ENCODE assay signal across 26 mouse cellular contexts in the genomic region with DNA sequence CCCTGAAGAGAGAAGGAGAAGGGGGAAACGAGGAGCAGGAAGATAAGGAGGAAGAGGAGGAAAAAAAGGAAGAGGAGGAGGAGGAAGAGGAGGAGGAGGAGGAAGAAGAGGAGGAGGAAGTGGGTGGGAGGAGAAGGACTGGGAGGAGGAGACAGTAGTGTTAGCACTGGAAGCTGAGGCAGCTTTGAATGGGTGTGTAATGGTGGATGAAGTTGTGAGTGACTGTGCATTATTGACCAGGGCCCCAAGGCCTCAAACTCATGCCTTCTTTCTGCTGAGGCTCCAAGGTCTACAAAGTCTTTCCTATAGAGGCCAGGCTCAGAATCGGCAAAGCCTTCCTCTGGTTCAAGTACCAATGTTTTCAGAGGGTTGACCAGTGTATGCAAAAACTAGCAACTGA. TPM values are rescaled to one million over a fixed set of nuclear protein-coding genes. Genes with fewer than 3 reads are reported as not detected.
DNase-seq lines count a peak whose midpoint lies in the region; ATAC-seq and TF ChIP-seq lines count a peak whose summit lies in the region.
"Had no signal": no experiment of that assay in that cellular context is flagged by ENCODE, and none has a peak within 500 bp of the region (broad histone marks: within the 10 kb centered on the region; RNA-seq: fewer than 3 reads in every experiment).

No protein-coding gene starts in this region.

- 75% methylated on average over 2 of the region's 2 CpGs for WGBS in thymus, adult 2 months
- 51% methylated on average over 2 of the region's 2 CpGs for WGBS in liver, embryonic 15.5 days (ENCODE audit: insufficient replicate concordance)
- WGBS in heart, embryonic 11.5 days (ENCODE audit: insufficient replicate concordance), result 66% methylated on average over 2 of the region's 2 CpGs

- no peak for TF ChIP-seq POLR2A in thymus, adult 2 months (IDR thresholded peaks at IDR 0.05; ENCODE audit: control insufficient read depth, extremely low read depth, insufficient read depth, low read length, poor library complexity)

- peak overlapping the region; percentile 51; the same call in 1 of the 2 replicates for H3K27ac ChIP-seq in thymus, adult 2 months (ENCODE audit: control insufficient read depth, insufficient read depth, low read length)
- H3K27ac ChIP-seq in liver, embryonic 15.5 days (replicated peaks), result peak overlapping the region; percentile 93
- H3K27ac ChIP-seq in heart, embryonic 11.5 days (ENCODE audit: low read depth, low read length), result no peak overlapping the region; the same call in 1 of the 2 replicates
- H3K27ac ChIP-seq: embryonic facial prominence, embryonic 12.5 days; forebrain, embryonic 13.5 days; heart, embryonic 13.5 days; hindbrain, embryonic 15.5 days had no signal

- no peaks in the 10 kb centered on the region for H3K27me3 ChIP-seq in thymus, adult 2 months (ENCODE audit: control insufficient read depth, insufficient read depth, low read length)
- peaks cover under 1% of the 10 kb centered on the region; the same call in 1 of the 2 replicates for H3K27me3 ChIP-seq in liver, embryonic 15.5 days
- no peaks in the 10 kb centered on the region for H3K27me3 ChIP-seq in heart, embryonic 11.5 days (ENCODE audit: control insufficient read depth, insufficient read depth, low read length)
- H3K27me3 ChIP-seq: embryonic facial prominence, embryonic 12.5 days; forebrain, embryonic 13.5 days; heart, embryonic 13.5 days; hindbrain, embryonic 15.5 days had no signal

- H3K36me3 ChIP-seq in thymus, adult 2 months (ENCODE audit: control insufficient read depth, insufficient read depth, low read length), result no peaks in the 10 kb centered on the region
- H3K36me3 ChIP-seq in liver, embryonic 15.5 days (replicated peaks), result no peaks in the 10 kb centered on the region
- no peaks in the 10 kb centered on the region for H3K36me3 ChIP-seq in heart, embryonic 11.5 days (ENCODE audit: control insufficient read depth, insufficient read depth, low read length)
- H3K36me3 ChIP-seq: embryonic facial prominence, embryonic 12.5 days; heart, embryonic 13.5 days; hindbrain, embryonic 15.5 days had no signal

- no peak overlapping the region for H3K4me3 ChIP-seq in thymus, adult 2 months (ENCODE audit: control insufficient read depth, insufficient read depth, low read length)
- H3K4me3 ChIP-seq in liver, embryonic 15.5 days (replicated peaks), result no peak overlapping the region
- no peak overlapping the region for H3K4me3 ChIP-seq in heart, embryonic 11.5 days (ENCODE audit: low read depth, low read length)
- H3K4me3 ChIP-seq: embryonic facial prominence, embryonic 12.5 days; forebrain, embryonic 13.5 days; heart, embryonic 13.5 days; hindbrain, embryonic 15.5 days had no signal

- peaks cover 20% of the 10 kb centered on the region for H3K4me1 ChIP-seq in thymus, adult 2 months (replicated peaks; ENCODE audit: control insufficient read depth, insufficient read depth, low read length)
- peaks cover 44% of the 10 kb centered on the region for H3K4me1 ChIP-seq in liver, embryonic 15.5 days (replicated peaks)
- no peaks in the 10 kb centered on the region for H3K4me1 ChIP-seq in heart, embryonic 11.5 days (ENCODE audit: control insufficient read depth, insufficient read depth, low read length)
- H3K4me1 ChIP-seq: embryonic facial prominence, embryonic 12.5 days; forebrain, embryonic 13.5 days; hindbrain, embryonic 15.5 days had no signal

- H3K4me2 ChIP-seq in liver, embryonic 15.5 days, result no peak overlapping the region
- H3K4me2 ChIP-seq in heart, embryonic 11.5 days, result no peak overlapping the region
- H3K4me2 ChIP-seq: embryonic facial prominence, embryonic 12.5 days; forebrain, embryonic 13.5 days; heart, embryonic 13.5 days; hindbrain, embryonic 15.5 days had no signal

- no peak for DNase-seq in thymus, adult 2 months
- DNase-seq in thymus, postnatal 25 days, result no peak
- no peak for DNase-seq in testis, postnatal 14 days (ENCODE audit: low spot score)
- no peak for DNase-seq in layer of hippocampus, postnatal 25 days (ENCODE audit: extremely low spot score in 1 of 2, low spot score in 1 of 2)
- no peak for DNase-seq in gastrocnemius, adult 8-10 months (ENCODE audit: low spot score in 2 of 2)
- DNase-seq: adrenal gland, adult 8-10 months; cerebellum, adult 11 months; cerebellum, adult 8-10 months; cerebellum, postnatal 14 days; forebrain, postnatal 0 days; gastrocnemius, postnatal 25 days; heart, postnatal 36 days had no signal

- H3K9me3 ChIP-seq in liver, embryonic 15.5 days (replicated peaks), result no peaks in the 10 kb centered on the region
- H3K9me3 ChIP-seq in heart, embryonic 11.5 days (replicated peaks; ENCODE audit: control insufficient read depth, low read length), result no peaks in the 10 kb centered on the region
- H3K9me3 ChIP-seq: embryonic facial prominence, embryonic 12.5 days; forebrain, embryonic 13.5 days; heart, embryonic 13.5 days; hindbrain, embryonic 15.5 days had no signal

- peak; percentile 50; the same call in 1 of the 2 replicates for ATAC-seq in erythroid progenitor cell, adult 5-6 weeks (replicated peaks; ENCODE audit: low FRiP score, poor library complexity, severe bottlenecking)
- ATAC-seq in liver, embryonic 15.5 days (ENCODE audit: insufficient read depth), result peak; percentile 67
- no peak for ATAC-seq in heart, embryonic 11.5 days (replicated peaks; ENCODE audit: insufficient number of reproducible peaks, low FRiP score, low TSS enrichment)
- ATAC-seq: forebrain, embryonic 13.5 days; forebrain, postnatal 0 days; inflammation-experienced regulatory T-cells, adult 6 months had no signal

- H3K9ac ChIP-seq in liver, embryonic 15.5 days, result no peak overlapping the region
- H3K9ac ChIP-seq in heart, embryonic 11.5 days (ENCODE audit: low read depth, low read length), result no peak overlapping the region
- H3K9ac ChIP-seq: embryonic facial prominence, embryonic 12.5 days; forebrain, embryonic 13.5 days; forebrain, postnatal 0 days; heart, embryonic 13.5 days; hindbrain, embryonic 15.5 days had no signal

- no peak for TF ChIP-seq CTCF in thymus, adult 2 months (IDR thresholded peaks at IDR 0.05; ENCODE audit: borderline replicate concordance, control insufficient read depth, extremely low read depth, insufficient read depth, low read length, poor library complexity)

RNA-seq across cellular contexts. Expression of gene Syt8, which starts 12.8 kb away (rescaled TPM):
- 2.2 and 5.2 TPM in 2 replicates for polyA plus RNA-seq in thymus, adult 2 months (2012; rRNA removed)
- not detected in 2 replicates for total RNA-seq in erythroid progenitor cell, adult 5-6 weeks (2015; ENCODE audit: low replicate concordance)
- not detected in 2 replicates for total RNA-seq in erythroid progenitor cell, adult 5-6 weeks (2017; ENCODE audit: low replicate concordance)
- 0.13 TPM in 1 of 2 replicates, not detected in the other for polyA plus RNA-seq in liver, embryonic 15.5 days (2015; fragmentation: Nextera tagmentation; extraction: Ambion mirVana)
- not detected for total RNA-seq in layer of hippocampus, postnatal 25 days (2021)
- polyA plus RNA-seq in heart, embryonic 11.5 days (2014; fragmentation: Nextera tagmentation; extraction: Ambion mirVana), result 0.26 and 0.31 TPM in 2 replicates
- total RNA-seq in gastrocnemius, adult 8-10 months (2022), result not detected
- total RNA-seq: common myeloid progenitor, adult 5-6 weeks; forebrain, postnatal 0 days; gastrocnemius, adult 18-20 months; gastrocnemius, postnatal 25 days; granulocyte monocyte progenitor cell, adult 5-6 weeks; heart, postnatal 36 days had no signal
- polyA plus RNA-seq: forebrain, embryonic 13.5 days; forebrain, postnatal 0 days; heart, postnatal 0 days; hindbrain, embryonic 11.5 days; hindbrain, embryonic 15.5 days; inflammation-experienced regulatory T-cells, adult 6 months had no signal

RNA-seq across cellular contexts. Expression of gene Tnni2, which starts 19.8 kb away (rescaled TPM):
- polyA plus RNA-seq in thymus, adult 2 months (2012; rRNA removed), result 3.2 and 4.3 TPM in 2 replicates
- not detected in 2 replicates for total RNA-seq in erythroid progenitor cell, adult 5-6 weeks (2015; ENCODE audit: low replicate concordance)
- total RNA-seq in erythroid progenitor cell, adult 5-6 weeks (2017; ENCODE audit: low replicate concordance), result not detected in 2 replicates
- polyA plus RNA-seq in liver, embryonic 15.5 days (2015; fragmentation: Nextera tagmentation; extraction: Ambion mirVana), result 17.6 and 29.3 TPM in 2 replicates
- total RNA-seq in layer of hippocampus, postnatal 25 days (2021), result under 1 TPM in 1 of 2 experiments, not detected in 1; 0.70 TPM
- 46.1 and 51.6 TPM in 2 replicates for polyA plus RNA-seq in heart, embryonic 11.5 days (2014; fragmentation: Nextera tagmentation; extraction: Ambion mirVana)
- over 10,000 TPM; 16,943 to 22,105 (median 19,624) TPM for total RNA-seq in gastrocnemius, adult 8-10 months (2022)
- polyA plus RNA-seq: inflammation-experienced regulatory T-cells, adult 6 months had no signal

RNA-seq across cellular contexts. Expression of gene Ctsd, which starts 34.0 kb away (rescaled TPM):
- 762 and 992 TPM in 2 replicates for polyA plus RNA-seq in thymus, adult 2 months (2012; rRNA removed)
- 207 and 227 TPM in 2 replicates for total RNA-seq in erythroid progenitor cell, adult 5-6 weeks (2015; ENCODE audit: low replicate concordance)
- total RNA-seq in erythroid progenitor cell, adult 5-6 weeks (2017; ENCODE audit: low replicate concordance), result 161 and 184 TPM in 2 replicates
- polyA plus RNA-seq in liver, embryonic 15.5 days (2015; fragmentation: Nextera tagmentation; extraction: Ambion mirVana), result 377 and 446 TPM in 2 replicates
- total RNA-seq in layer of hippocampus, postnatal 25 days (2021), result 100 to 1,000 TPM; 313 to 344 TPM
- 378 and 446 TPM in 2 replicates for polyA plus RNA-seq in heart, embryonic 11.5 days (2014; fragmentation: Nextera tagmentation; extraction: Ambion mirVana)
- 100 to 1,000 TPM; 443 to 485 (median 471) TPM for total RNA-seq in gastrocnemius, adult 8-10 months (2022)

RNA-seq across cellular contexts. Expression of gene Lsp1, which starts 38.8 kb away (rescaled TPM):
- 507 and 626 TPM in 2 replicates for polyA plus RNA-seq in thymus, adult 2 months (2012; rRNA removed)
- 88.0 and 115 TPM in 2 replicates for total RNA-seq in erythroid progenitor cell, adult 5-6 weeks (2015; ENCODE audit: low replicate concordance)
- 64.5 and 76.5 TPM in 2 replicates for total RNA-seq in erythroid progenitor cell, adult 5-6 weeks (2017; ENCODE audit: low replicate concordance)
- 24.5 and 27.8 TPM in 2 replicates for polyA plus RNA-seq in liver, embryonic 15.5 days (2015; fragmentation: Nextera tagmentation; extraction: Ambion mirVana)
- 1 to 10 TPM; 2.2 to 4.2 TPM for total RNA-seq in layer of hippocampus, postnatal 25 days (2021)
- polyA plus RNA-seq in heart, embryonic 11.5 days (2014; fragmentation: Nextera tagmentation; extraction: Ambion mirVana), result 31.4 and 32.1 TPM in 2 replicates
- 10 to 100 TPM; 22.8 to 39.1 (median 34.1) TPM for total RNA-seq in gastrocnemius, adult 8-10 months (2022)

RNA-seq across cellular contexts. Expression of gene Gm49369, which starts 39.4 kb away (rescaled TPM):
- polyA plus RNA-seq in thymus, adult 2 months (2012; rRNA removed), result 0.23 and 0.31 TPM in 2 replicates
- total RNA-seq in erythroid progenitor cell, adult 5-6 weeks (2015; ENCODE audit: low replicate concordance), result not detected in 2 replicates
- 143 and 216 TPM in 2 replicates for total RNA-seq in erythroid progenitor cell, adult 5-6 weeks (2017; ENCODE audit: low replicate concordance)
- 0.54 and 0.78 TPM in 2 replicates for polyA plus RNA-seq in liver, embryonic 15.5 days (2015; fragmentation: Nextera tagmentation; extraction: Ambion mirVana)
- 10 to 100 TPM in 1 of 2 experiments, 1 to 10 TPM in 1; 3.2 to 10.3 TPM for total RNA-seq in layer of hippocampus, postnatal 25 days (2021)
- polyA plus RNA-seq in heart, embryonic 11.5 days (2014; fragmentation: Nextera tagmentation; extraction: Ambion mirVana), result 1.9 TPM in 1 of 2 replicates, not detected in the other
- total RNA-seq in gastrocnemius, adult 8-10 months (2022), result 1 to 10 TPM; 1.7 to 8.5 (median 4.8) TPM
- polyA plus RNA-seq: C2C12; embryonic facial prominence, embryonic 12.5 days; forebrain, embryonic 13.5 days; forebrain, postnatal 0 days; heart, embryonic 13.5 days; hindbrain, embryonic 11.5 days had no signal

Comparison
In these comparisons a context has a peak if more than half of its experiments do, and no peak if none do; other contexts are left out.
1. RNA of gene Tnni2, which starts 19.8 kb away (total RNA-seq): 16,943 to 22,105 TPM in gastrocnemius, adult 8-10 months; 0.70 TPM in layer of hippocampus, postnatal 25 days and not detected in erythroid progenitor cell, adult 5-6 weeks; every median in the first group is over 1,000 times any median in the second.